Mouse (Mus musculus) liver, embryonic 14.5 days (tissue): ENCODE results near the gene Hoxa5. TPM values are rescaled to one million over a fixed set of nuclear protein-coding genes. Genes with fewer than 3 reads are reported as not detected.

ENCODE experiments used
- ATAC-seq: fragments of 200-750 bp; cut with Nextera tagmentation; 2 replicates; pipeline ENCODE4 v1.8.0; 2017; ENCODE audit warnings: moderate number of reproducible peaks, mild to moderate bottlenecking, moderate library complexity; ENCODE audit not compliant: insufficient read depth
- DNase-seq, 3 experiments: peaks; one replicate each; pipeline ENCODE4 v3.0.0-alpha.2; 2012 to 2013; ENCODE audit warnings: low read depth in 3 of 3, low spot score in 3 of 3
- H3K27ac ChIP-seq: fragments of 300-500 bp; sonication (generic); 2 replicates; pipeline ENCODE4 v1.5.1; 2014; ENCODE audit warnings: moderate library complexity, mild to moderate bottlenecking, control low read depth, inconsistent platforms
- H3K27me3 ChIP-seq: fragments of 300-500 bp; sonication (generic); 2 replicates; pipeline ENCODE4 v1.6.1; 2014; ENCODE audit warnings: mild to moderate bottlenecking, low read length, moderate library complexity; ENCODE audit not compliant: control insufficient read depth, insufficient read depth
- H3K36me3 ChIP-seq: fragments of 300-500 bp; sonication (generic); replicated peaks from 2 replicates; pipeline ENCODE4 v1.6.1; 2014; ENCODE audit warnings: low read depth; ENCODE audit not compliant: control insufficient read depth, insufficient read depth
- H3K4me1 ChIP-seq, 2 experiments: fragments of 200-500 bp in 1 of 2; fragments of 300-500 bp in 1 of 2; sonication (generic) in 1 of 2; replicated peaks; 2 replicates each; pipeline ENCODE4 v1.6.1; 2012 to 2014; ENCODE audit warnings: antibody characterized with exemption in 1 of 2, inconsistent platforms in 1 of 2, low read length in 1 of 2; ENCODE audit not compliant: control insufficient read depth in 2 of 2, insufficient read depth in 2 of 2
- H3K4me2 ChIP-seq: fragments of 300-500 bp; sonication (generic); 2 replicates; pipeline ENCODE4 v1.6.1; 2014; ENCODE audit warnings: low read depth, mild to moderate bottlenecking, control low read depth, moderate library complexity
- H3K4me3 ChIP-seq, 2 experiments: fragments of 200-500 bp in 1 of 2; fragments of 300-500 bp in 1 of 2; sonication (generic) in 1 of 2; 2 replicates each; pipeline ENCODE4 v1.5.1; 2012 to 2014; ENCODE audit warnings: low read depth in 2 of 2, low read length in 2 of 2, mild to moderate bottlenecking in 2 of 2, control low read depth in 1 of 2, inconsistent platforms in 1 of 2, moderate library complexity in 1 of 2; ENCODE audit not compliant: insufficient read depth in 1 of 2
- H3K9ac ChIP-seq: fragments of 300-500 bp; sonication (generic); replicated peaks from 2 replicates; pipeline ENCODE4 v1.6.1; 2014; ENCODE audit warnings: mild to moderate bottlenecking, control low read depth, moderate library complexity
- H3K9me3 ChIP-seq: fragments of 300-500 bp; sonication (generic); 2 replicates; pipeline ENCODE4 v1.6.1; 2016; ENCODE audit warnings: low read length, mixed read lengths; ENCODE audit not compliant: control insufficient read depth
- CTCF ChIP-seq: IDR thresholded peaks from 2 replicates; pipeline ENCODE4 v1.5.1; 2016; ENCODE audit warnings: antibody characterized with exemption, low read depth, control low read depth
- EP300 ChIP-seq: IDR thresholded peaks from 2 replicates; pipeline ENCODE4 v1.6.1; 2016; ENCODE audit warnings: antibody characterized with exemption, low read depth
- WGBS: fragments of 180-500 bp; shearing (Covaris S2); extraction: QIAGEN DNeasy Blood & Tissue Kit; methylation state at CpG from one replicate; pipeline ENCODE4 v1.1.7; 2014; ENCODE audit not compliant: insufficient replicate concordance; 5-methylcytosine and 5-hydroxymethylcytosine counted together
- polyA plus RNA-seq, 2 experiments: library from polyadenylated mRNA; depleted of rRNA in 1 of 2; stranded (reverse) in 1 of 2; unstranded in 1 of 2; fragments of >200 nt; fragmentation: Nextera tagmentation in 1 of 2; extraction: Ambion mirVana in 1 of 2; gene quantifications; 2 replicates each; pipeline versions ENCODE4 v1.2.1 to v1.2.3; 2012 to 2014

Gene Hoxa5
- polyA plus RNA-seq, 2 experiments: 0.43 to 0.52 TPM

DNA sequence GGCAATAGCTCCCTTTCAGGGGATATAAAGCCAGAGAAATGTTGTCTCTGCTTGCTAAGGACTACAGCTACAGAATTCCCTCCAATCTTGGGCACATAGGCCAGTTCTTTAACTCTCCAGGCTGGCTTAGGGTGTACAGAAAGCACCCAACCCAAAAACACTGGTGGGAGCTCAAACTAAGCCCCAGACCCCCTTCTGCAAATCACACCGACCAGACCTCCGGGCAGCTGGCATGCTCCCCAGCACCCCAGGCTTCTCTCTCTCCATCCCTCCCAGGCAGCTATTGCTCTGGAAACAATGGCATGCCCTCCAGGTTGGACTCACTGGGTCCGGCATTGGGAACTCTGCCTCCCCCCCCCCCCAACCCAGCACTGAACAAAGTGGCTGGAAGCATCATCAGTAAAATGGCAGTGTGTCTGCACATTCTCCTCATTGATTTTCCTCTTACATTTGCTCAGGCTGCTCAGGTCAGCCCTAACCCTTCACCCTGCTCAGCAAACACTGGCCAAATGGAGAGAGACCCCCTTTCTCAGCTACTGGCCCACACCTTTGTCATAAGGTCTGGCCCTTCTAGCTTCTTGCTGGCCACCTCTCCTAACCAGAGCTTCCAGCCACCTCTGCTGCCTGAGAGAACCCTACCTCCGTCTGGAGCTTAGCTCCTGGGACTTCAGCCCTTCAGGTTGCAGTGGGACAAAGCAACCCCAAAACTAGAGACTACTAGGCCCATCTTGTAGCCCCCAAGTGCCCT is 25.3 kb downstream of the Hoxa5 start:
- H3K36me3 ChIP-seq: no peaks in the 10 kb centered on the region
- H3K27ac ChIP-seq: no peak overlapping the region
- DNase-seq: no peak
- no peak overlapping the region for H3K9ac ChIP-seq
- no peak for ATAC-seq
- 0 out of 4 replicates have a peak, but pooled peaks cover 0 to 2% of the 10 kb centered on the region in 2 experiments for H3K4me1 ChIP-seq
- peak overlapping the region; percentile 11 for H3K4me2 ChIP-seq
- H3K9me3 ChIP-seq: no peaks in the 10 kb centered on the region
- WGBS: 10% methylated on average over 4 of the region's 4 CpGs
- H3K4me3 ChIP-seq: peak overlapping the region in 1 of 2 experiments; percentile 21; a peak in 2 of 4 replicates
- TF ChIP-seq CTCF (no peak), EP300 (no peak)
- peaks cover 70% of the 10 kb centered on the region for H3K27me3 ChIP-seq

DNA sequence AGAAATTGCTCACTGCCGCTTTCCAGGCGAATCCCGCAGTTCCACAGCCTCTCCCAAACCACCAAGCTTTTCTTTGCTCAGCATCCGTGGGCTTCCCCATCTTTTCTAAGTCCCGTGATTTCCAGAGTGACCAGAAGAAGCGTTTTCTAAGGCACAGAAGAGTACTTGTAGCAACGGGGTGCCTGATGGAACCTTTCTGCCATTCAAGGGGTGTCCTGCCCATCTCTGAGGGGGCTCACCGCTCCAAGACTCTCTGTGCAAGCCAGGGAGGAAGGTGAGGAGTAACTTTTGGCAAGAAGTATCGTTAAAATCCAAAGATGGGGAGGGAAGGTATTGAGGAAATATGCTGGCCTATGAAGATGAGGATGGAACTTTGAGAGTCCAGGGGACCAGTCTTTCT is 26.6 kb downstream of the Hoxa5 start:
- WGBS: 6% methylated on average over 9 of the region's 9 CpGs
- ATAC-seq: no peak

DNA sequence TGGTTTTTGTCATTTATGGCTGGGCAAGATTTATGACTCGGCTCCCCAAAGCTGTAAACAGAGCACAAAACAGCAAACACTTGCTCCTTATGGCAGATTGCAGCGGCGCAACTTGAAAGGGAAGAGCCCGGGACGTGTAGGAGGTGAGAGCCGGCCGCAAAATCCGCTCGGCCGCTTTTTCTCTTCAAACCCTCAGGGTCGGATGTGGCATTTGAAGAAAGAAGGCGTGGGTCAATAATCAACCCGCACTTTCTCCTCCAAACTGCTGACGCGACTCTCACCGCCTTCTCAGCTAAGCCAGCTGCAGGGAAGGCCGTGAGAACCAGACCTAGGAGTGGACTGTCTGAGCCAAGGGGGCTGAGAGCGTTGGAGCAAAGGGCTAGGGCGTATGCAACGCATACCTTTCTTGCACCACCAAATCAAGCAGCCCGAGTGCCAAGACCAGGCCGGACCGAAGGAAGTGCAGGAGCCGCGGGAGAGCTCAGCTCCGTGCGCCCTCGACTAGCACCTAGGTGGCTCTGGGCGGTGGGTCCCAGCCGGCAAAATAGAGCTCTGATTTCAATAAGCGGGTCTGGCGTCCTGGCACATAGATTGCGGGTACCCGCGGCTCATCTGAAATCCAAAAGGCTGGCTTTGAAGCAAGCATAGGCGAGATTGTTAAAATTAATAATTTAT is 27.2 kb downstream of the Hoxa5 start, which contains the start of gene 5730596B20Rik:
TSS of gene 5730596B20Rik (plus strand) at position 438 of the 675 bp plus-strand sequence.
- WGBS: 2% methylated on average over 36 of the region's 36 CpGs
- no peak within 1 kb of the TSS for H3K27ac ChIP-seq
- peak within 1 kb of the TSS in 1 of 2 experiments; percentile 27; a peak in 2 of 4 replicates for H3K4me3 ChIP-seq
- DNase-seq (no peak), ATAC-seq (no peak)
- peak within 1 kb of the TSS; percentile 15 for H3K4me2 ChIP-seq
- H3K9ac ChIP-seq: no peak within 1 kb of the TSS
- H3K9me3 ChIP-seq: no peaks in the 10 kb centered on the region
- TF ChIP-seq CTCF (no peak), EP300 (no peak)
- H3K4me1 ChIP-seq: no peaks in the 10 kb centered on the region
- no peaks in the 10 kb centered on the region for H3K36me3 ChIP-seq
- H3K27me3 ChIP-seq: peaks cover 89% of the 10 kb centered on the region

More for the DNA sequence above, 26.6 kb downstream of the Hoxa5 start:
- Histone ChIP-seq H3K36me3 (no peaks in the 10 kb centered on the region), H3K9me3 (no peaks in the 10 kb centered on the region), H3K4me1 (no peaks in the 10 kb centered on the region), H3K27me3 (peaks cover 82% of the 10 kb centered on the region), H3K9ac (no peak overlapping the region), H3K4me3 (no peak overlapping the region), H3K4me2 (peak overlapping the region; percentile 2; the same call in 1 of the 2 replicates), H3K27ac (no peak overlapping the region)
- DNase-seq: no peak
- TF ChIP-seq EP300 (no peak), CTCF (no peak)

DNA sequence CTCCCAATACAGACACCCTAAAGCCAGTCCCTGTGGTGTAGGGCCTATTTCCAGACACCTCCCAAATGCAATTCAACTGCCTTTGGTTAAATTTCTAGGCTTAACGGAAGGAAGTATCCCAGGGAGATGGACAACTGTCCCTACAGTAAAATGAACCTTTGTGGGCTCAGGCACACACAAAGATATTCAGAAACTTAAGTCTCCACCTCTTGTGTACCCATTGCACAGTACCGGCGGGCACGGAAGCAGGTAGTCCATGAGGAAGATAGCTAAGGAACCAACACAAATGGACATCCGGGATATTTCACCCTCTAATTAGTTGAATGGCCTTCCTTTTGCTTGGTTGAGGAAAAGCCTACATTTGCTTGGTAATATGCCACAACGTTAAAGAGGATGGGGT is 28.0 kb downstream of the Hoxa5 start:
- Histone ChIP-seq H3K36me3 (no peaks in the 10 kb centered on the region), H3K9ac (no peak overlapping the region), H3K4me3 (peak overlapping the region in 1 of 2 experiments; percentile 27; a peak in 1 of 4 replicates), H3K4me2 (no peak overlapping the region; the same call in 1 of the 2 replicates), H3K4me1 (no peaks in the 10 kb centered on the region), H3K9me3 (no peaks in the 10 kb centered on the region), H3K27ac (no peak overlapping the region), H3K27me3 (peaks cover 92% of the 10 kb centered on the region)
- TF ChIP-seq EP300 (no peak), CTCF (no peak)
- ATAC-seq (no peak), DNase-seq (no peak)
- WGBS: 2% methylated on average over 6 of the region's 6 CpGs

DNA sequence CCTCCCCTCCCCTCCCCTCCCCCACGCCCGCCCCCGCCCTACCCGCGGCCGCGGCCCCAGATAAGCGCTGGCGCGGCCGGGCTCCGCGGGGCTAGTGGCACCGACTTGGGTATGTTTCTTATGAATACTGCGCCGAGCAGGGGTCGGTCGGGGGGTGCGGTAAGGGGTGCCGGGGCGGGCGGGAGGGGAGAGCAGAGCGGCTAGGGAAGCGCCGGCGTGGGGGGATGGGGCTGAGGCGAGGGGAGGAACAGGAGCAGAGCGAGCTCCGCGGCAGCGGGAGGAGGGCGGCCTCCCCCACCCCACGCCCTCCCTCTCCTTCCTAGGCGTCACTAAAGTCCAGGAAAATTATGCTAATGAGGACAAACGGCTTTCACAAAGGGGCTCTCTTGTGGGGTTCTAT is 28.5 kb downstream of the Hoxa5 start:
- Histone ChIP-seq H3K27ac (no peak overlapping the region), H3K27me3 (peaks cover 97% of the 10 kb centered on the region), H3K4me1 (no peaks in the 10 kb centered on the region), H3K4me3 (peak overlapping the region in 1 of 2 experiments; percentile 21; a peak in 1 of 4 replicates), H3K9ac (no peak overlapping the region), H3K9me3 (no peaks in the 10 kb centered on the region), H3K36me3 (no peaks in the 10 kb centered on the region), H3K4me2 (no peak overlapping the region; the same call in 1 of the 2 replicates)
- no peak for ATAC-seq
- WGBS: 1% methylated on average over 20 of the region's 35 CpGs
- DNase-seq: no peak
- TF ChIP-seq EP300: no peak
- TF ChIP-seq CTCF: no peak
